Mouse (Mus musculus): Measurements from ENCODE around the gene Banp.

DNA sequence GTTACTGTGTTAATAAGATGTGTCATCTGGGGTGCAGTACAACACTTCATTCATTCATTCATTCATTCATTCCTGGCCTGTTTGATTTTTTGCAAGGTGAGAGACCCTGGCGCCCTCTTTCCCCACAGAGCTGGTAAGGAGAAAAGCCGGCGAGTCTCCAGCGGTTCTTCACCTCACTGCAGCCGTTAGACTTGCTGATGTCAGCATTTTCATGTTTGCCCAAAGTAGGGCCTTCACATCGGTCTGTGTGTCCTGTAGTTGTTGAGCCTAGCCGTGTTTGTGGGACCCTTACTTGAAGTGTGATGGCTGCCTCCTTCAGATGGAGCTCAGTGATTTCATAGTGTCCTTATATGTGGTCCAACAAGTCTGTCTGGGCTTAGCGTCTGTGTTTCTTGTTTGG is 20.7 kb downstream of the Banp start:
- TF ChIP-seq CTCF (IDR thresholded peaks at IDR 0.05; ENCODE audit: extremely low read depth, insufficient read depth, low read length), result no peak
- no peak for TF ChIP-seq POLR2A (IDR thresholded peaks at IDR 0.05; ENCODE audit: extremely low read depth, insufficient read depth, low read length)
